Mouse (Mus musculus) C2C12 (cell line): ENCODE measurements at regions not wholly inside any gene's neighbourhood (a gene's known extent, or its start where the extent isn't known, plus 50 kb on each side); places are given as distances from the start of the nearest gene placed in this dataset.

Experiments used
- CEBPB ChIP-seq: IDR thresholded peaks from one replicate; pipeline ENCODE4 v1.6.1; 2011; ENCODE audit warnings: low read depth, mild to moderate bottlenecking, control low read depth, moderate library complexity
- CTCF ChIP-seq: IDR thresholded peaks from one replicate; pipeline ENCODE4 v1.5.1; 2011; ENCODE audit not compliant: control insufficient read depth, insufficient read depth, insufficient read length
- MAX ChIP-seq: IDR thresholded peaks from one replicate; pipeline ENCODE4 v1.6.1; 2011; ENCODE audit warnings: mild to moderate bottlenecking, control low read depth
- MYOD1 ChIP-seq: IDR thresholded peaks from one replicate; pipeline ENCODE4 v1.6.1; 2011; ENCODE audit warnings: low read depth; ENCODE audit not compliant: control insufficient read depth, insufficient read length
- MYOG ChIP-seq: IDR thresholded peaks from one replicate; pipeline ENCODE4 v1.6.1; 2011; ENCODE audit not compliant: control insufficient read depth, insufficient read length; ENCODE audit errors: extremely low read depth
- USF1 ChIP-seq: IDR thresholded peaks from one replicate; pipeline ENCODE4 v1.6.1; 2011; ENCODE audit warnings: low read depth, mild to moderate bottlenecking, control low read depth, moderate library complexity

DNA sequence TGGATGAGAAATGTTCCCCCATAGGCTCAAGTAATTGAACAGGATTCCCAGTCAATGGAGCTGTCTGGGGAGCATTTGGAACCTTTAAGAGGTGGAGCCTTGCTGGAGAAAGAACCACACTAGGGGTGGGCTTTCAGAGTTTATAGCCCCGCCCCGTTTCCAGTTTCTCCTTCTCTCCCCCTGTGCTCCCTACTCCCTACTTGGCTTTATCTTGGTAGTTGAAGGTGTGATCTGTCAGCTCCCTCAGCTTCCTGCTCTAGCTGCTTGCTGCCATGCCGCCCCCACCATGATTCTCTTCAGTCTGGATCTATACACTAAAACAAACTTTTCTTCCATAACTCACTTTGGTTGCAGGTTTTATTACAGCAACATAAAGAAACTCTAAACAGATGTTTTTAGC, 59.5 kb upstream of the Pabpc6 start:
- no peak for TF ChIP-seq CEBPB
- TF ChIP-seq CTCF: no peak
- TF ChIP-seq MYOG: no peak
- no peak for TF ChIP-seq USF1
- TF ChIP-seq MYOD1: no peak
- TF ChIP-seq MAX: no peak
